ENCODE assay signal across 8 mouse cellular contexts in genomic region chr4:85096682-85097081, GRCm38 (mm10).
DNase-seq lines count a peak whose midpoint lies in the region; ATAC-seq and TF ChIP-seq lines count a peak whose summit lies in the region.

No protein-coding gene starts in this region.

- no peaks in the 10 kb centered on the region for H3K27me3 ChIP-seq in liver, adult 2 months (ENCODE audit: control insufficient read depth, insufficient read depth, low read length)
- no peaks in the 10 kb centered on the region for H3K27me3 ChIP-seq in liver, embryonic 12.5 days (replicated peaks)
- no peaks in the 10 kb centered on the region for H3K27me3 ChIP-seq in midbrain, embryonic 16.5 days (ENCODE audit: control insufficient read depth, insufficient read depth, low read depth, low read length)

- 19% methylated on average over 7 of the region's 7 CpGs for whole genome bisulfite sequencing in liver, adult 2 months
- 14% methylated on average over 7 of the region's 7 CpGs for WGBS in liver, embryonic 12.5 days (ENCODE audit: insufficient replicate concordance)
- WGBS in midbrain, embryonic 16.5 days: 14% methylated on average over 7 of the region's 7 CpGs

- H3K4me3 ChIP-seq in liver, adult 2 months (ENCODE audit: insufficient read depth, low read depth, low read length): no peak overlapping the region
- no peak overlapping the region for H3K4me3 ChIP-seq in liver, embryonic 12.5 days
- H3K4me3 ChIP-seq in midbrain, embryonic 16.5 days (ENCODE audit: low read depth, low read length): no peak overlapping the region

- intact Hi-C loops in heart, postnatal 36 days (cut with DNase I): loop anchor here (1.0 to 5.0 kb wide), 4 partner anchors 220 to 1302 kb away; no protein-coding TSS in a partner anchor

- H3K4me1 ChIP-seq in liver, adult 2 months (ENCODE audit: control insufficient read depth, insufficient read depth, low read length): no peaks in the 10 kb centered on the region
- H3K4me1 ChIP-seq in liver, embryonic 12.5 days: no peaks in the 10 kb centered on the region
- no peaks in the 10 kb centered on the region for H3K4me1 ChIP-seq in midbrain, embryonic 16.5 days (ENCODE audit: control insufficient read depth, insufficient read depth, low read length)

- H3K9me3 ChIP-seq in liver, embryonic 12.5 days (replicated peaks): no peaks in the 10 kb centered on the region
- no peaks in the 10 kb centered on the region for H3K9me3 ChIP-seq in midbrain, embryonic 16.5 days (replicated peaks; ENCODE audit: control insufficient read depth, low read length, poor library complexity, severe bottlenecking)

- no peak for ATAC-seq in liver, embryonic 12.5 days
- peak; percentile 89 for ATAC-seq in midbrain, embryonic 16.5 days

- H3K4me2 ChIP-seq in liver, embryonic 12.5 days: no peak overlapping the region
- H3K4me2 ChIP-seq in midbrain, embryonic 16.5 days (ENCODE audit: low read length): no peak overlapping the region

- DNase-seq in liver, adult 2 months (ENCODE audit: extremely low read depth, low read depth, low spot score): peak; percentile 5
- DNase-seq in adrenal gland, adult 2 months: peak; percentile 13
- peak; percentile 84 for DNase-seq in embryo, embryonic 10.5 days (ENCODE audit: low spot score)
- DNase-seq in heart, postnatal 36 days: peak; percentile 37 to 69
- DNase-seq in layer of hippocampus, postnatal 36 days: peak; percentile 6 to 18
- DNase-seq in thymus, postnatal 0 days (ENCODE audit: low spot score): peak; percentile 65

- no peak overlapping the region for H3K9ac ChIP-seq in liver, adult 2 months (ENCODE audit: low read depth, low read length)
- H3K9ac ChIP-seq in liver, embryonic 12.5 days: no peak overlapping the region
- no peak overlapping the region for H3K9ac ChIP-seq in midbrain, embryonic 16.5 days (ENCODE audit: low read depth, low read length)

- TF ChIP-seq POLR2A in liver, adult 2 months (IDR thresholded peaks at IDR 0.05; ENCODE audit: extremely low read depth, insufficient read depth, low read length): no peak

- no peaks in the 10 kb centered on the region for H3K79me2 ChIP-seq in liver, adult 2 months (ENCODE audit: control insufficient read depth, insufficient read depth, low read length)

- no peaks in the 10 kb centered on the region for H3K36me3 ChIP-seq in liver, adult 2 months (ENCODE audit: control insufficient read depth, insufficient read depth, low read length)
- H3K36me3 ChIP-seq in liver, embryonic 12.5 days: no peaks in the 10 kb centered on the region
- no peaks in the 10 kb centered on the region for H3K36me3 ChIP-seq in midbrain, embryonic 16.5 days (ENCODE audit: control insufficient read depth, insufficient read depth, low read length)

- peak; percentile 97 for TF ChIP-seq CTCF in liver, adult 2 months (IDR thresholded peaks at IDR 0.05; ENCODE audit: low read depth, low read length)

- H3K27ac ChIP-seq in liver, adult 2 months (replicated peaks; ENCODE audit: insufficient read depth, low read depth, low read length): no peak overlapping the region
- H3K27ac ChIP-seq in liver, embryonic 12.5 days: no peak overlapping the region
- no peak overlapping the region for H3K27ac ChIP-seq in midbrain, embryonic 16.5 days (ENCODE audit: low read length)

Comparison
In these comparisons a context has a peak if more than half of its experiments do, and no peak if none do; other contexts are left out.
1. DNase-seq: peak in every context shown above with its lines; median percentile 84 in embryo, embryonic 10.5 days; 65 in thymus, postnatal 0 days; 53 in heart, postnatal 36 days; 13 in adrenal gland, adult 2 months; 12 in layer of hippocampus, postnatal 36 days; 5 in liver, adult 2 months.